Mouse (Mus musculus): Measurements from ENCODE around the gene Wnt1.

Wnt1 gene

GRCm38 (mm10) chr15:98778191-98778770, 11.4 kb upstream of the Wnt1 start:
- no peak for DNase-seq

GRCm38 (mm10) chr15:98778806-98779205, 10.9 kb upstream of the Wnt1 start:
- no peak for DNase-seq

GRCm38 (mm10) chr15:98780075-98780474, 9.6 kb upstream of the Wnt1 start:
- DNase-seq: no peak

- no peak for DNase-seq
Measured at GRCm38 (mm10) chr15:98780573-98780972, 9.1 kb upstream of the Wnt1 start.

GRCm38 (mm10) chr15:98781166-98781565, 8.5 kb upstream of the Wnt1 start:
- DNase-seq: no peak

- no peak for DNase-seq
Measured at GRCm38 (mm10) chr15:98785744-98786143, 3.9 kb upstream of the Wnt1 start.

GRCm38 (mm10) chr15:98787930-98788329, 1.7 kb upstream of the Wnt1 start:
- no peak for DNase-seq

GRCm38 (mm10) chr15:98788972-98789660, 541 bp upstream of the Wnt1 start:
- DNase-seq: no peak

GRCm38 (mm10) chr15:98790761-98791160, 1.1 kb downstream of the Wnt1 start:
- no peak for DNase-seq

GRCm38 (mm10) chr15:98791221-98791620, 1.6 kb downstream of the Wnt1 start:
- DNase-seq: no peak

- no peak for DNase-seq
Measured at GRCm38 (mm10) chr15:98791771-98792170, 2.1 kb downstream of the Wnt1 start.

- DNase-seq: no peak
Measured at GRCm38 (mm10) chr15:98792233-98793020, 2.8 kb downstream of the Wnt1 start.

- DNase-seq: no peak
Measured at GRCm38 (mm10) chr15:98793141-98793698, 3.6 kb downstream of the Wnt1 start.

GRCm38 (mm10) chr15:98796803-98797595, 7.3 kb downstream of the Wnt1 start:
- no peak for DNase-seq

GRCm38 (mm10) chr15:98797835-98798492, 8.3 kb downstream of the Wnt1 start:
- DNase-seq: no peak

- no peak for DNase-seq
Measured at GRCm38 (mm10) chr15:98798903-98799302, 9.2 kb downstream of the Wnt1 start.

GRCm38 (mm10) chr15:98799396-98799795, 9.7 kb downstream of the Wnt1 start:
- peak; percentile 76 for DNase-seq

- no peak for DNase-seq
Measured at GRCm38 (mm10) chr15:98802926-98803325, 13.3 kb downstream of the Wnt1 start.

- peak; percentile 89 for DNase-seq
Measured at GRCm38 (mm10) chr15:98804054-98804453, 14.4 kb downstream of the Wnt1 start.

- peak; percentile 51 for DNase-seq
Measured at GRCm38 (mm10) chr15:98805324-98806040, 15.8 kb downstream of the Wnt1 start.

GRCm38 (mm10) chr15:98806071-98806808, 16.6 kb downstream of the Wnt1 start:
- DNase-seq: no peak
